Mouse (Mus musculus): ENCODE measurements at regions not wholly inside any gene's neighbourhood (a gene's known extent, or its start where the extent isn't known, plus 50 kb on each side); places are given as distances from the start of the nearest gene placed in this dataset.
A peak's percentile ranks its signal among the peaks of the same experiment; 100 is the strongest.

DNA sequence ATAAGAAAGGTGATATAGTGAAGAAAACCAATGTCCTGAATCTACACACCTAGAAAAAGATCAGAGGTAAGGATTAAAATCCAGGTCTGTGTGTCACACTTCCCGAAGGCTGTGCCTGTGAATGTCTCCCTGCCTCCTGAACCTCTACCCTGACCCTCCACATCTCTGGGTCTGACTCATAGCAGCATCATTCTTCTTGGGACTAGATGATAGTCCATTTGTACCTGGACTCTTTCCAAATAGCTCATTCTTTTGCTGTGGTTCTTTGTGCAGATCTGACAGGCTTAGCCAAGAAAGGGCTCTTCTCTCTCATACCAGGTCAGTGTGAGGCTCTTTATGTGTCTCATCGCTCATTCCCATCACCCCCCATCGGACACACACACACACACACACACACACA, 146.8 kb upstream of the 4930535I16Rik start:
- no peak for DNase-seq (ENCODE audit: low spot score)

DNA sequence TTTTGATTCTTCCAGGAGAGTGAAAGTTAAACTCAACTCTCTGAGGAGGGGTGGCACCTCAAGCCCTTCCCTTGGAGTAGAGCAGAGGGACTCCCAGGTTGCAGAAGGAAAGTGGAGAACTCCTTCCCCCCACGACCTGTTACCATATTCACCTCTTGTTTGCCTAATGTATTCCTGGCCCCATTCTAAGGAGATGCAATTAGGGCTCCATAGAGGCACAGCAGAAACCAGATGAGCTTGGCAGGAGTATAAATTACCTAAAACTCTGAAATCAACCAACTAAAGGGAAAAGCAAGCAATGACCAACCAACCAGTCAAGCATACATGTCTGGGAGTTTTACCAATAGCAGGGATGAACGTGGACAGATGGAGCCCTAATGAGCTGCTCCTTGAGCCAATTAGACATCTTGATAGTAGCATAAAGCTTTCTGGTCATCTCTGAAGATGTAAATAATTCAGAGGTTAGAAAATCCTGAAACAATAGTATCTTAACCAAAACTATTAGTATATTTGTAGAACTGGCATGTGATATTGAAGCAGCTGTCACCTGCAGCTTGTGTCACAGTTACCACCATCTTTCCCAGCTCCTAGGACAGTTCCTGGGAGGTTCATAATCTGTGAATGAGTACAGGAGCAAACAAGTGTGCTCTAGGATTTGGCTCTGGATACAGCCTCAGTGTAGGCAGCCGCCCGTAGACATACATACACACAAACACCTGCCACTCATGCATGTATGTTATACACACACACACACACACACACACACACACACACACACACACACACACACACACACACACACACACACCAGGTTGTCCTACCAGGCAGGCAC, 145.7 kb upstream of the 4930535I16Rik start:
- no peak for DNase-seq (ENCODE audit: low spot score)

DNA sequence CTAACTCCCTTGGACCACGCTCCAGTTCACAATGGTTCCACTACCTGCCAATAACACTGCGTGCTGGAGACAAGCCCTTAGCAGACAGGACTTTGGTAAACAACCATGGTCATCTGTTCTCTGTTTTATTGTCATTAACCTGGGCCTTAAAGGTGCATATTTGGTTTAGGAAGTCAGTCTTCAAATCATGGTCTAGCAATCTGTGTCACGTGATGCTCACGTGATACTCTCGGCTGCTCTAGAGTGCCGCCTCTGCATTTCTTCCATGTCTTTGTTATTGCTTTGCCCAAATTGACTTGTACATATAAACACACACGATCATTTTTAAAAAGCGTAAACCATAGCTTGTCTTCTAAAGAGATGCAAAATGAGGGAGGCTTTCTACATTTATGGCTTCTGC, 139.8 kb upstream of the 4930535I16Rik start:
- DNase-seq (ENCODE audit: low spot score): no peak

DNA sequence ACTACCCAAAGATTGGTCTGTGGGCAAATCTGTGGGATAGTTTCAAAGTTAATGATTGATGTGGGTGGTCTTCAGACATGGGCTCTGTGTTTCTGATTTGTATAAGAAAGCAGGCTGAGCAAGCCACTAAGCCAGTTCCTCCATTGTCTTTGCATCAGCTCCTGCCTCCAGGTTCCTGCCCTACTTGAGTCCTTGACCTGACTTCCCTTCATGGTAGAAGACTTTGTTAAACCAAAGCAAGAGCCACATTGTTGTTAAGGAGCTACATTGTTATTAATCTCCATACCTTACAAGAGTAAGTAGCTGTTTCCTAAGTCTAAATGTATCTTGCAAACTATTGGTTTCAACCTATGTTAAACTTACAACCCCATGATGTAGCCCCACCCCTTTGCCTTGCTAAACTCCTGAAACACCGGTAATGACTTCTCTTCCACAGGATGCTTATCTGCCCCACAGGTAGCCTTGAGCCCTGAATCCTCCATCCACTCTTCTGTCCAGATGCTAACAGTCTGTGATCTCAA, 136.5 kb upstream of the 4930535I16Rik start:
- no peak for DNase-seq (ENCODE audit: low spot score)

DNA sequence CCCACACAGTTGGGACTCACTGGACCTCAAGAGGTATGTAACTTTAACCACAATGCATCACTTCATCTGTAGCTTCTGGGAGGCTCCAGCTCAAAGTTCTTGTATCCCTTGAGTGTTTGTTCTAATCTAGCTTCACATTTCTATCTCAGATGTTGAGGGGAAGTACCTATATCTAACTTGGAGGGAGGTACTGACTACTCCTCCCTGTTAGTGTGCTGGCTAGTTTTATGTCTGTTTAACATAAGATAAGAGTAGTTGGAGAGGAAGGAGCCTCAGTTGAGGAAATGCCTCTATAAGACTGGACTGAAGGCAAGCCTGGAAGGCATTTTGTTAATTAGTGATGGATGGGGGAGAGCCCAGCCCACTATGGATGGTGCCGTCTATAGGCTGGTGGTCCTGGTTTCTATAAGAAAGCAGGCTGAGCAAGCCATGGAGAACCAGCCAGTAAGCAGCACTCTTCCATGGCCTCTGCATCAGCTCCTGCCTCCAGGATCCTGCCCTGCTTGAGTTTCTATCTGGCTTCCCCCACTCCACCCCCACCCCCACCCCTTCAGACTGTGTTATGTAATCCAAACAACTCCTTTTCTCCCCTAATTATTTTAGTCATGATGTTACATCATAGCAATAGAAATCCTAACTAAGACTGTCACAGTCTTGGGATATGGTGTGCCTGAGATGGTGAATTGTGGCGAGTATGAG, 135.7 kb upstream of the 4930535I16Rik start:
- no peak for DNase-seq (ENCODE audit: low spot score)

DNA sequence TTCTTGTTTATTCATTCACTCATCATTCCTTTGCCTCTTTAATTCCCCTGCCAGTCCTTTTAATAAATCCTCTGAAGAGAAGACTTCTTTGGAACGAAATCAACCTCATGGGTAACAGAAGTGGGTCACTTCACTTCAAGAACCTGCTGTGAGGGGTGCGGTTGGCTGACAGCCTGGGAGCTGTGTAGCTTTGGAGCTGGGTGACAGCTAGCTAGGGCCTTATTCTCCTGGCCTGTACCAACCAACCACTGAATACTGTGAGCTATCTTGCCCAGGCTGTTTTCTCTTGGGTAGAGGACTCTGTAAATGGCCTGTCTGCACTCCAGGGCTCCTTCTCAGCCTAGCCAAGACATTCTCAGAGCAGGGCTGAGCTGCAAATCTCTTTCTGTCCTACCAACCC, 134.6 kb upstream of the 4930535I16Rik start:
- DNase-seq (ENCODE audit: low spot score): no peak

DNA sequence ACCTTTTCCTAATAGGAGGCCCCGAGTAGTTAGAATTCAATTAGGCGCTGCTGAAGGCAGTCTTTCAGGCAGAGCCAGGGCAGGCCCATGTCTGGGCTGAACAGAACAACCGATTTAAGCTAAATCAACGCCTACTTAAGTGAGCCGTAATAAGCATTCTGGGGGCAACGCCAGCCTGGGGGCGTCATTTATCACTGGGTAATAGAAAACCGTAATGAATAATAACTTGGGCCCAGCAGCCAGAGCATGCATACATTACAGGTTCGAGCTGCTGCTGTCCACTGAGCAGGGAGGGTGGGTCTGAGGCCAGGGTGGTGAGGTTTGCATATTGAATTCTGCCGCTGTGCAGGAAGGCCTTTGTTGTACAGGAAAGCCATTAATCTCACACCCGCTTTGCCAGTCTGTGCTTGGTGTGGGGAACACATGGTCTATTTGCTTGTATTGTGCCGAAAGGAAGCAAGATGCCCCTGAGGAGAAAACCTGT, 130.6 kb upstream of the 4930535I16Rik start:
- DNase-seq (ENCODE audit: low spot score): peak; percentile 58

DNA sequence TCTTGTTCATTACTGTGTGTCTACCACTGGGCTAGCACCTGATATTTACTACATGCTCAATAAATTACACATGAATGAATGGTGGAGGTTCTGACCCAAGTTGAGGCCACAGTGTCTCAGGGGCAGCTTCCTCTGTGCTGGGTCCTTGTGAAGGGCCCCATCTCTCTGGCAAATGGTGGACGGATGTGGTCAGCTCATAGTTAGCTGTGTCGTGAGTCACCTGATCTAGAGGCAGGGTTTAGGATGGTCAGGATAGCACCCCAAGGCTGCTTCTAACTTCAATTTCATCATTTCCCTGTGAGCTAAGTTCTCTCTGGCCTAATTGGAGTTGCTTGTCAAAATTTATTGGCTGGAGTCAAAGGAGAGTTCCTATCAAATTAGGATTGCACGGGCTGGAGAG, 130.1 kb upstream of the 4930535I16Rik start:
- no peak for DNase-seq (ENCODE audit: low spot score)

DNA sequence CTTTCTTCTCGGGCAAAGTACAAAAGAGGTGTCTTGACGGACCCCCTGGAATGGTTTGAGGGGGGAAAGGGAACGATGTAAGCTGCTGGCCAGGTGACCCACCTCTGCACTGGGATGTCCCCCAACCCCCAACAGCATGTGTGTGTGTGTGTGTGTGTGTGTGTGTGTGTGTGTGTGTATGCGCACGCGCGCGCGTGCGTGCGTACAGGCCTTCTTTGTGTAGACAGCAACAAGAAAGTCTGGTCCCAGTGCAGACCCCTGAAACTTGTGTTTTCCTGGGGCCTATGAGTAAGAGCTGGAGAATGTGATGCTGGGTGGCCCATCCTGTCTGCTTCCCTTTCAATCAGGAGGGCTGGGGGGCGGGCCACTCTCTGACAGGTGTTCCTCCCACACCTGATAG, 118.7 kb upstream of the 4930535I16Rik start:
- DNase-seq (ENCODE audit: low spot score): no peak

DNA sequence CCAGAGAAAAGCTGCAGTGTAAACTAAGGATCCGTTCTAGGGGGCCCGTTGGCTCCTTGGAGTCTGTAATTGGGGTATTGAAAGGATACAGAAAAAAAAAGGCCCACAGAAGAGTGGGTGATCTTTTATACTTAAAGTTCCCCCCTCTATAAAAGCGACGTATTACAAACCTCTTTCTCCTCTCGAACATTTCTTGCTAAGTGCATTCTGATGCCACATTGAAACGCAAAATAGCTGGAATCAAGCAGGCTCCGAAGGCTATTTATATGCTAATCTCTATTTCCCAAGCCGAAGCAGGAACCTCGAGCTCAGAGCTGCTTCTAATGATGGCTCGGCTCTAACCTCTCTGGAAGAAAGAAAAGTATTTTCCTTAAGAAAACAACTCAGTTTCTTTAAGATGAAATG, 117.8 kb upstream of the 4930535I16Rik start:
- DNase-seq (ENCODE audit: low spot score): peak; percentile 53

DNA sequence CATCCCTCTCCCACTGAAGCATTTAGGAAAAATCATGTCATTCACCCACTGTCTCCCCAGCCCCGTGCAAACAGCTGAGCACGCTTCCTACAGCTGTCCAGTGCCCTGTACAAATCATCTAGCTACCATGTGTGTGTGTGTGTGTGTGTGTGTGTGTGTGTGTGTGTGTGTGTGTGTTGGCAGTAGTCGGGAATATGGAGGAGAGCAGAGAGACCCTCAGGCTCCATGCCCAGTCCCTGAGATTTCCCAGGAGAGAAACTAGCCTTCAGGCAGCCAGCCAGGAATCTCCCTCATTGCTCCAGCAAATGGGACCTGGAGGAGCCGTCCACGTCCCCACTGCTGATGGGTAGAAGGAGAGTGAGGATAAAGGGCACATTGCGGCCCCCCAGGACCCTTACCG, 117.4 kb upstream of the 4930535I16Rik start:
- DNase-seq (ENCODE audit: low spot score): peak; percentile 35

DNA sequence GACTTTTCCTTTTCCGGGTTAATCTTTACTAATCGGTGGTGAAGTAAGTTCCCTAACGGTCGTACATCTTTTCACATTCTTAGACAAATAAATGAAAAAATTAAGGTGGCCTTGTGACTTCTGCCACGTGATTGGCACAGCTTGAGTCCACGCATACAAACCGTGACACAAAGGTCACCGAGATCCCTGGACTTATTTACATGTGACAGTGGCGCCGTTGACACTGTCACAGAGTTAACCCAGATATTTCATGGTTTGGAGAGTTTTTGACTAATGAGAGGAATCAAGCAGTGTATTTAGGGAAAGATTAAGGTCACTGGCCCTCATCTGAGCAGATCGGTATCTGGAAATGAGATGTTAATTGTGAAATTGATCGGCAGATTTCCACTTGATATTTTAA, 110.2 kb upstream of the 4930535I16Rik start:
- DNase-seq (ENCODE audit: low spot score): no peak

DNA sequence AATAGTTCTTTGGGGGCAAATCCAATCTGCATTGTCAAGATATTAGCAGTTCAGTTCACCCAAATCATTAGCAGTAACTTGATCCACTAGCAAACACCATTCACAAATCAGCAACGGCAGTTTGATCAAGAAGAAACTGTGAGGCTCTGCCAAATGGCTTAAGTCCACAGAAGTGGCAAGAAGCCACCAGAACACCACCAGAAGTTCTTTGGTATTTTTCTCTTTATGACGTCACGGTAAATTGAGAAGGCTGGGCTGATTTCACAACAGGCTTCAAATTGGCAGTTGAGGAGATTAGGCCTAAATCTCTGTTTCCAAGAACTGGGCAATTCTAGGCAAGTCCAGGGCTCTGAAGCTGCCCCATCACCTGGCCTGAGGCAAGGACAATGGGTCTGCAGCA, 98.6 kb upstream of the 4930535I16Rik start:
- no peak for DNase-seq (ENCODE audit: low spot score)

DNA sequence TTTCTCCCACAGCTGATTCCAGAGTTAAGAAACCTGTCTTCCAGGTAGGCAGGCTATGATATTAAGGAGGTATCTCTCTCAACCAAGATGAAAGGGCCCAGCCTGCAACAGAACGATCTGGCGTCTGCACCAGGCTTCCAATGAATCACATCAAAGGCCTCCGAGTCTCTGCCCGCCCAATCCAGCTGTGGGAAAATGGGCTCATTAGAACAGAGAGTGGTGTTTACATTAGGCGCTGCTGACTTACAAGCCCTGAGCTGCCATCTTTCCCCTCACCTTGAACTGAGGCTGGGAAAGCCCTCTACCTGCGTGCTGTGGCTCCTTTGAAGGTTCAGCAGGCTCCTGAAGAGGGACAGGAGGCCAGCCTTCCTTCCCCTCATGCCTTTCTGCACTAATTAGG, 97.5 kb upstream of the 4930535I16Rik start:
- DNase-seq (ENCODE audit: low spot score): no peak

DNA sequence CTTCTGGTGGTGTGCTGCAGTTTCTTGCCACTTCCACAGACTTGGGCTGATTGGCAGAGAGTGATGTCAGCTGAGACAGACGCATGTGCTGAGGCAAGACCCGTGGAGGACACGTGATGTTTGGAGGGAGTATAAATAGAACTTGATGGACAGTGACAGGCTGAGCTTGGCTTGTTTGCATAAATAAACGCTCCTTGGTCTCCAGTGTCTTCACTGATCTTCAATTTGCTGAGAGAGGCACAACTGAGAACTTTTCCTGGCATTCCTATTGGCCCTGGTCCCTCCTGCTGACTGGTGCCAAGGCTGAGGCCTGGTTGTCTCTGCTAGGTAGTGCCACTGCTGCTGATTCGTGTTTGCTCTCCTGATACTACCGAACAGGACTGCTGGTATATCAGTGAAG, 94.6 kb upstream of the 4930535I16Rik start:
- no peak for DNase-seq (ENCODE audit: low spot score)

DNA sequence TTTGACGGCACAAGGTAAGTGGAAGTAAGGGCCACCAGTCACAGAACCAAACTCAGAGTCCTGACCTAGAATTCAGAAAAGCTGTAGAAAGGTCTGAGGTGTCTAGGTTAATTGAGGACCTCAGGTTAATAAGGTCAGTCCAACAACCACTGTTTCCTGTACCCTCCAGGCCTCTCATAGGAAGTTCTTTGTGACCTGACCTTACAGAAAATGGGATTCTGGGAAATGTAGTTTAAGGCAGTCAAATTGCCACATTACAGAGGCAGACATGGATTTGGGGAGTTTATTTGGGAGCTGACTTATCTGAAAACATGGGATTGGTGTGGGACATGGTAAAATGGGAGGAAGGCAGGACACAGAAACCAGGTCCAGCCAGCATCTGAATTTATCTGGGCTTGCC, 90.9 kb upstream of the 4930535I16Rik start:
- no peak for DNase-seq (ENCODE audit: low spot score)

DNA sequence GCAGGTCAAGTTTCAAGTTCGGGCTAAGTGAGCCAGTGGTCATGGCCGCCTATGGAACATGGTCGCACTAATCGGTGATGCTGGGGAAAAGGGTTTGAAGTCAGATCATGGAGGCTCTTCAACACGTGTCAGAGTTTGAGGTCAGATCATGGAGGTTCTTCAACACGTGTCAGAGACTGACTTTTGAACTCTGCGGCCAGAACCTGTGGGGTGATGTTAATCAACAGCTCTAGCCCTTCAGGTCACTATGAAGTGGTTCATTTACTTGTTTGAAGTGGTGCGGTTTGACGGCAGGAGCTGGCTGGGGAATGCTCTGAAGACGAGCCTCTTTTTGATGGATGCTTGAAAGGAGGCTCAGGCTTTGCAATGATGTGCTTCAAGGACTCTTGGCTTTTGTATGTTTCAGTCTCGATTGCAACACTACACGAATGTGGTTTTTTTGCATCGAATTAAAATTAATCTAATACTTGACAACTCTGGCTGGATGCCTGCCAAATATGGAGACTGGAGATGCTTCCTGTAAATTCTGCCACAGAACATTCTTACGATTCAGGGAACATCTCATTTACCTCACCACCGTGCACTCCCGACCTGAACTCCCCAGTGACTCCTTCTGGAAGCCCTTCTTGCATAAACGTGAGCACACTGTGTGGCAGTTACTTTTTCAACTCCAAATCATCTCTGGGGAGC, 87.9 kb upstream of the 4930535I16Rik start:
- DNase-seq (ENCODE audit: low spot score): no peak

DNA sequence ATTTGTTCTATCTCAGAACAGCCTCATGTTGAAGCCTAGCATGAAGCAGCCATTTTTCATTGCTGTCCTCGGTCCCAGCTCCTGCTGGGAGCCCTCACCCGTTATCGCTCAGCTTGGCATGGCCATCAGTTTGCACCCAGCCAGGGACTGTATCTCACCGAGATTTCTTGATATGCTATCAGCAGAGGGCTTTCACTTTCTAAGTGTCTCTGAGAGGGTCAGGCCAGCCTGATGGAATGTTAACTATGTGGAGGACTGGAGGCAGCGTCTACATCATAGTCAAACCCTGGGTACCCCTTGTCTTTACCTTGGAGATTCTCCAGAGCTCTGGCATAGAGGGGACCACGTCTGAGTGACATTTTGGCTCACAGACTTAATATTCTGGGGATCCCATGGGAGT, 84.9 kb upstream of the 4930535I16Rik start:
- no peak for DNase-seq (ENCODE audit: low spot score)

DNA sequence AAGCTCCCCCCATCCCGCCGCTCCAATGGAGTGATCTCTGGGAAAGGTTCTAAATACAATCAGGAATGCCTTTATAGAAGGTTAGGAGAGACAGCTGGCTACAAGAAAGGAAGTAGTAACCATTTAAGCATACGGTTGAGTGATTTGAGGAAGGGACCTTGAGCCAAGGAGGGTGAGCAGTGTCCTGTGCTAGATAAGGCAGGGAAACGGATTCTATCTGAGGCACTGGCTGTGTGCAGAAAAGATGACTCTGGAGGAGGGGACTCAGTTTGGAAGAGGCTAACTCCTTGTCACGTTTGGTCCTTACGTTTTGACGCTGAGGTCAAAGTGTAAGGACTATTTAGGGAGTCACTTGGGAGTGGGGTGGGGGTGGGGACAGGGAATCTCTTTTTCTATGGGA, 84.3 kb upstream of the 4930535I16Rik start:
- DNase-seq (ENCODE audit: low spot score): no peak

DNA sequence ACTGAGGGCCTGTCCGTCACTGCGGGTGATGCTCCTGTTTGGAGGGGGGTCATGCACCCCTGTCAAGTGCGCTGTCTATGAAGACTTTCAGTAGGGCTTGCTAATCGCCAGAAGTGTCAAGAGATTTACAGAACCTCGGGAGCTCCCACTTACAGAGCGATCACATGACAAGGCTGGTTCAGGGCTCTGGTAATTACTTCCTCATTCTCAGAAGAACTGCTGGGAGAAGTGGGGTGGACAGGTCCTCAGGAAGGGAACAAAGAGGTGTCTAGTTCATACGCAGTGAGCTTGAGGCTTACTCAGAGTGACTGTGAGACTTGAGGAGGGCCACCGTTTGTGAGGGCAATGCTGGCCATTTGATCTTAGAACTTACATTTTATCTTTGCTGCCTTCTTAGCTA, 78.0 kb upstream of the 4930535I16Rik start:
- no peak for DNase-seq (ENCODE audit: low spot score)

DNA sequence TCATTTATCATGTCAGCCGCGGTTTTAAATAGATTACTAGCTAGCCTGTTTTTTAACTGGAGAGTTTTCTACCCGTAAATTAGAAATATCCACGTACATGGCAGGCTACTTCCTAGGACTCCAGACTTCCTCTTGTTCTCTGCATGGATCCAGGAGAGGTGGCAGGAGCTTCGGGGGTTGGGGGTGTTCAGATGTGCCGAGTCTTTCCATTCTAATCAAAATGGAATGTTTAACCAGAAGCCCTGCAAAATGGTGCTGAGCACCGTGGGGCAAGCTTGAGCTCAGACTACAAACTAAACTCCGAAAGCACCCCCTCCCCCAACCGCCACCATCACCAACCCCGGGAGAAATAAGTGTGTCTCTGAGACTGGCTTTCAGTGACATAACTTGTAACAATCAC, 73.4 kb upstream of the 4930535I16Rik start:
- DNase-seq (ENCODE audit: low spot score): no peak

DNA sequence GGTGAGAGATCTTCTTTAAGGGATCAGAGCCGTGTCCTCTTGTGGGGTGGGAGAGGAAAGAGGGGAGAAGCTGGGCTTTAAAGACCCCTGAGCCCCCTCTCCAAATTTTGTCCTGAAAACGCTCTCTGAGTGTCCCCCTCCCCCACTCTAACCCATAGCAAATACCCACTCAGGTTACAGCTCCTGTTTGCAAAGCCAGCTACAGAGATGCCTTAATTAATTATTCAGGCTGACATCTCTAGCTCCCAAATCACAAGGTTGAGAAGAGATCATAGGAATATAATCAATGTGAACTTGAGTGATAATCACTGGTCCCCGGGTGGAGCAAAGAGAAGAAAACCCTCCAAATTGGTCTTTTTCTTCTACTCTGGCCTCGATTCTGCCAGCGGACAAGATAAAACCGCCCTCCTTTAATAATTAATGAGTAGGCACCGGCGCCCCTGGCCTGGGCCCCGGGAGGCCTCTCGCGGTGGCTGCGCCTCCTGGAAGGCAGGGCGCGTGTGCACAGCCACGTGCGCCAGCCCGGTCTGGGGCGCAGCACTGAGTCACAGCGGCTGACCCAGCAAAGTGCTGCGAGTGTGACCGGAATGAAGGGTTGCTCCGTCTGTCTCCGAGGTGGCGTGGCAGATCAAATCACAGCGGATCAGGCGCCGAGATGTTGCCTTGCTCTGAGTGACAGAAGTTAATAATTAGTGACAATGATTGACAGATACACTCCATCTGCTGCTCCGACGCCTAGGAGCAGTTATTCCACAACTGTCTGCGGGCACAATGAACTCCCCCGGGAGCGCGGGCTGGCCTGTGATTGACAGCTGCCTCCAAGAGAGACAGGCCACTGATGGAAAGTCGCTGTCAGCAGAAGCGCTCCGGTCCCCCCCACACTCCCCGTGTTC, 72.7 kb upstream of the 4930535I16Rik start:
- DNase-seq (ENCODE audit: low spot score): peak; percentile 68
